Mouse (Mus musculus): ENCODE measurements at regions not wholly inside any gene's neighbourhood (a gene's known extent, or its start where the extent isn't known, plus 50 kb on each side); places are given as distances from the start of the nearest gene placed in this dataset.

- TF ChIP-seq CTCF (IDR thresholded peaks at IDR 0.05; ENCODE audit: low read depth) (peak; percentile 54), EP300 (IDR thresholded peaks at IDR 0.05; ENCODE audit: low read depth) (no peak)
Measured at GRCm38 (mm10) chr6:51795300-51795699, 217.0 kb downstream of the Skap2 start.
